Mouse (Mus musculus) C2C12 (cell line): ENCODE data around the gene Sowahc. TPM values are rescaled to one million over a fixed set of nuclear protein-coding genes. Genes with fewer than 3 reads are reported as not detected.

Experiments
- H3K27me3 ChIP-seq: one replicate; pipeline ENCODE4 v1.6.1; 2011; ENCODE audit not compliant: control insufficient read depth, insufficient read depth, insufficient read length
- H3K36me3 ChIP-seq: one replicate; pipeline ENCODE4 v1.6.1; 2011; ENCODE audit not compliant: control insufficient read depth, insufficient read depth
- H3K4me3 ChIP-seq: one replicate; pipeline ENCODE4 v1.5.1; 2011; ENCODE audit warnings: mild to moderate bottlenecking, control low read depth; ENCODE audit not compliant: poor library complexity, insufficient read depth, severe bottlenecking
- H3K79me2 ChIP-seq: one replicate; pipeline ENCODE4 v1.6.1; 2011; ENCODE audit not compliant: control insufficient read depth, insufficient read depth
- H3K79me3 ChIP-seq: one replicate; pipeline ENCODE4 v1.6.1; 2011; ENCODE audit warnings: low read depth, control low read depth
- H3ac ChIP-seq: one replicate; pipeline ENCODE3; 2011; ENCODE audit warnings: low read depth; ENCODE audit not compliant: control insufficient read depth, insufficient read length
- CEBPB ChIP-seq: IDR thresholded peaks from one replicate; pipeline ENCODE4 v1.6.1; 2011; ENCODE audit warnings: low read depth, mild to moderate bottlenecking, control low read depth, moderate library complexity
- CTCF ChIP-seq: IDR thresholded peaks from one replicate; pipeline ENCODE4 v1.5.1; 2011; ENCODE audit not compliant: control insufficient read depth, insufficient read depth, insufficient read length
- FOSL1 ChIP-seq: IDR thresholded peaks from one replicate; pipeline ENCODE4 v1.8.0; 2011; ENCODE audit warnings: mild to moderate bottlenecking, low read length; ENCODE audit not compliant: poor library complexity, insufficient read depth, severe bottlenecking
- MAX ChIP-seq: IDR thresholded peaks from one replicate; pipeline ENCODE4 v1.6.1; 2011; ENCODE audit warnings: mild to moderate bottlenecking, control low read depth
- MYOD1 ChIP-seq: IDR thresholded peaks from one replicate; pipeline ENCODE4 v1.6.1; 2011; ENCODE audit warnings: low read depth; ENCODE audit not compliant: control insufficient read depth, insufficient read length
- MYOG ChIP-seq: IDR thresholded peaks from one replicate; pipeline ENCODE4 v1.6.1; 2011; ENCODE audit not compliant: control insufficient read depth, insufficient read length; ENCODE audit errors: extremely low read depth
- USF1 ChIP-seq: IDR thresholded peaks from one replicate; pipeline ENCODE4 v1.6.1; 2011; ENCODE audit warnings: low read depth, mild to moderate bottlenecking, control low read depth, moderate library complexity
- polyA plus RNA-seq: library from polyadenylated mRNA; unstranded; fragments of >200 nt; fragmentation: generic; extraction: Trizol; gene quantifications from one replicate; pipeline ENCODE4 v1.2.1, GENCODE M21; 2012; ENCODE audit warnings: missing spikeins

Sowahc gene
- polyA plus RNA-seq, 1 experiment = 2.2 TPM

DNA sequence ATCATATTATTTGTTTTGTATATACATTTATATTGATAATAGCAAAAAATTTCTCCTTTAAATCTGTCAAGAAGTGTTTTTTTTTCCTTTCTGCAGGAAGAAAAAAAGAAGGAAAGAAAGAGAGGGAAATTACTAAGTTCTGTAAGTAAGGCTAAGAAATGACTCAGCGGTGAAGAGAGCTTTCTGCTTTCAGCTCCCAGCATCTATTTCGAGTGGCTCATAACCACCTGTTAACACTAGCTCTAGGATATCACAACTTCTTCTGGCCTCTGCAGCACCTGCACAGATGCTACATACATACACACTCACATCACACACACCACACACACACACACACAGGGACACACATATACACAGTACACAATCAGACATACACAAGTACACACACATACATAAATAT is 34.8 kb downstream of the Sowahc start:
- no peak overlapping the region for H3ac ChIP-seq
- H3K4me3 ChIP-seq = no peak overlapping the region
- H3K79me2 ChIP-seq = no peaks in the 10 kb centered on the region
- no peaks in the 10 kb centered on the region for H3K27me3 ChIP-seq
- H3K36me3 ChIP-seq = no peaks in the 10 kb centered on the region
- no peak for TF ChIP-seq MYOG
- TF ChIP-seq CTCF = no peak
- no peak for TF ChIP-seq CEBPB
- TF ChIP-seq USF1 = no peak
- TF ChIP-seq MYOD1 = no peak
- TF ChIP-seq FOSL1 = no peak
- no peak for TF ChIP-seq MAX
- no peaks in the 10 kb centered on the region for H3K79me3 ChIP-seq

DNA sequence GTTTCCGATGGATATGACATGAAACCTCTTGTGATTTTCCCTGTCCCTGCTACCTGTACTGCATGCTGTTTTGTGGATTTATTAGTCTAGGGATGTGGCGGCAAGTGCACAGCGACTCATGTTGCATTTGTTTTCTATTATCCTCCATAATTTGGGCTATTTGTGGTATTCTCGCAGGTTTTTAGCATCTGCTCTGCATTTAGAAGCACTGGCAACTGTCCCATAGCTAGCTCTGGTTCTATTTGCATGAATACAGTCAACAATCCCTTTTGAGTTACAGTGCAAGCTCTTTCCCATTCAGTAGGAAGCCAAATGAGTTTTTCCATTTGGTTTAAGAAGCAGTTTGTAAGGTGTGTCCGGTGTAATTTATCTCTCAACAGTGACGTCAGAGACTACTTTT is 37.8 kb downstream of the Sowahc start:
- H3K79me2 ChIP-seq = no peaks in the 10 kb centered on the region
- H3K27me3 ChIP-seq = no peaks in the 10 kb centered on the region
- TF ChIP-seq CEBPB = no peak
- TF ChIP-seq USF1 = no peak
- no peak for TF ChIP-seq FOSL1
- no peak for TF ChIP-seq MAX
- no peak for TF ChIP-seq CTCF
- TF ChIP-seq MYOG = no peak
- TF ChIP-seq MYOD1 = no peak
- H3K79me3 ChIP-seq = no peaks in the 10 kb centered on the region
- H3K36me3 ChIP-seq = no peaks in the 10 kb centered on the region
- H3K4me3 ChIP-seq = no peak overlapping the region
- H3ac ChIP-seq = no peak overlapping the region

DNA sequence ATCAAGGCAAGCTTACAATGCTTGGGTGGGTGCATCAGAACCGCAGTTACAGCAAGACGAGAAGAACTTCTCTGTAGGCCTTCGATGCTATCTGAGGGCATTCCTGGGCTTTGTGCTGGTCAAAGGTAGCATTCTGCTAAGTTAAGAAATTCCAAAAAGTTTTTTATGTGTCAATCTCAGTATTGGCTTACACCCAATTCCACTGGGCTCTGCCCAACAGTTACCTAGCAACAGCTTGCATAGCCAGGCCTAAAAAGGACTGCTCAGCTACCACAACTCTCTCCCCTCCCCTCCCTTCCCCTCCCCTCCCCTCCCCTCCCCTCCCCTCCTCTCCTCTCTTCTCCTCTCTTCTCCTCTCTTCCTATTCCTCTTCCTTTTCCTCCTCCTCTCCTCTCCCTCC is 39.9 kb downstream of the Sowahc start:
- Histone ChIP-seq H3ac (no peak overlapping the region), H3K36me3 (no peaks in the 10 kb centered on the region), H3K27me3 (no peaks in the 10 kb centered on the region), H3K79me2 (no peaks in the 10 kb centered on the region), H3K4me3 (no peak overlapping the region), H3K79me3 (no peaks in the 10 kb centered on the region)
- TF ChIP-seq FOSL1 (no peak), CTCF (no peak), USF1 (no peak), MYOG (no peak), CEBPB (no peak), MAX (no peak), MYOD1 (no peak)

DNA sequence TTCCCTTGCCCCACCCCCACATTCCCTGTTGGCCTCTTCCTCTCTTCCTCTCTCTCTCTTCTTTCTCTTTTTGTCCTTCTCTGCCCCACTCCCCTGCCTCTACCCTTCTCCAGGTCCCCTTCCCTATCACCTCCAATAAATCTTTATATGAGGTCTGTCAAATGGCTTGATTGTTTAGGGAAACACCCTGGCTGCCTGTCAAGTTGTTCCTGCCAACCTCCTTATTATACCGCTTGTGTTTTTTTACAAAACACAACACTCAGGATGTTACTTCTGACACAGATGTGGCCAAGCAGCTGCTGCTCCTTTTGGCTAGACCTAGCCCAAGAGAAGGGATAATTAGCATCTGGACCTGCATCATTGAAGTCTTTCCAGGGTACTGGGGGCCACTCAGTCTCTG is 40.3 kb downstream of the Sowahc start:
- Histone ChIP-seq H3K27me3 (no peaks in the 10 kb centered on the region), H3K4me3 (no peak overlapping the region), H3K79me3 (no peaks in the 10 kb centered on the region), H3ac (no peak overlapping the region), H3K79me2 (no peaks in the 10 kb centered on the region), H3K36me3 (no peaks in the 10 kb centered on the region)
- TF ChIP-seq MAX = no peak
- no peak for TF ChIP-seq MYOD1
- no peak for TF ChIP-seq CEBPB
- TF ChIP-seq FOSL1 = no peak
- TF ChIP-seq CTCF = no peak
- TF ChIP-seq MYOG = no peak
- TF ChIP-seq USF1 = no peak

DNA sequence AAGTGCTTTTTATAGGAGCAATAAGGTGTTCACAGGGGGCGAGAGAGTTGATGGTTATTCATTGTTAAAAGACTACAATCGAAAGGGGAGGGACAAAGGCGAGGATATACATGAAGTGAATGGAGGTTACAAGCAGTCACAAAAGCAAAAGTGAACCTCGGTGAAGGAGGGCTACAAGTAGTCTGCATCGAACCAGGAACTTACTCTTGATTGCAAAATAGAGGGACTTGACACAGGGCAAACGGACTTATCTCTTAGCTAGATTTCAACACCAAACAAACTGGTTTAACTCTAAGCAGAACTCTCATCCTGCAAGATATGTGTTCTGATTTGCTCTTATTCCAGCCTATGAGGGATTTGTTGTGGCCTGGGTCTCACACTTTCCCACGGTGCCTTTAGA is 41.2 kb downstream of the Sowahc start:
- Histone ChIP-seq H3K79me2 (no peaks in the 10 kb centered on the region), H3K4me3 (no peak overlapping the region), H3K79me3 (no peaks in the 10 kb centered on the region), H3ac (no peak overlapping the region), H3K36me3 (no peaks in the 10 kb centered on the region), H3K27me3 (no peaks in the 10 kb centered on the region)
- TF ChIP-seq MYOG = no peak
- no peak for TF ChIP-seq MYOD1
- no peak for TF ChIP-seq MAX
- TF ChIP-seq CTCF = no peak
- TF ChIP-seq FOSL1 = no peak

DNA sequence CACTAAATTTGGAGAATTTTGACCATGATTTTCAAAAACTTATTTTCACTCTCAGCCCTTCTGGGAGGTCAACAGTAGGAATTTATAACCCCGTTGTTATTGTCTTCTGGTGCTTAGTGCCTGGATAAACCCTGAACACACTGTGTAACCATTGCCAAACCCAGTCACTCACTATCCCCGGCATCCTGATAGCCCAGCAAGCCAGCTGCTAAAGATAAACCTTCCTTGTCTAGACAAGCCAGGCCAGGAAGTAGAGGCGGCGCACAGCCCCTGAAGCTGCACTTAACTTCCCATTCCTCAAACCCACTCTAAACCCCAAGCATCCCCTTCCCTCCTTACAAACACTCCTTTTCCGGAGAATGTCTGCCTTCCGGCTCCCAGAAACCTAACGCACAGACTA is 43.3 kb downstream of the Sowahc start:
- Histone ChIP-seq H3K79me2 (no peaks in the 10 kb centered on the region), H3K27me3 (no peaks in the 10 kb centered on the region), H3ac (no peak overlapping the region), H3K79me3 (no peaks in the 10 kb centered on the region), H3K36me3 (no peaks in the 10 kb centered on the region), H3K4me3 (no peak overlapping the region)
- TF ChIP-seq CTCF (no peak), MYOD1 (no peak), USF1 (no peak), FOSL1 (no peak)

DNA sequence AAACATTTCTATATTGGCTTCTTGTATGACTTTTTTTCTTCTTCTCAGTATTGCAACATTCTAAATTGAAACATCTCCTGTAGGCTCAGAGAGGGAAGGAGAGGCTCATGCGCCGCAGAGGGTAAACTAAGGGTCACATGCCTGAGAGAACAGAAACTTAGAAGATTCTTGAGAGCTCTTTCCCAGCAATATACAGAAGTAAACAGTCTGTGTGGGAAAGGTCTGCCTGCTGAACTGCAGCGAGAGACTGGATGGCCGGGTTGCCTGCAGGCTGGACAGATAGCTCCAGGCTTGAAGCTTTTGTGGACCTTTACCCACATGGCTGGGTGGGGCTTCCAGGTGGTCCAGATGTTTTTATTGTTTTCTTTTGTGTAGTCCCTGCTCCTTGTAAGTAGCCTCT is 43.9 kb downstream of the Sowahc start:
- Histone ChIP-seq H3K79me2 (no peaks in the 10 kb centered on the region), H3ac (no peak overlapping the region), H3K36me3 (no peaks in the 10 kb centered on the region), H3K27me3 (no peaks in the 10 kb centered on the region), H3K4me3 (no peak overlapping the region), H3K79me3 (no peaks in the 10 kb centered on the region)
- no peak for TF ChIP-seq CTCF
- no peak for TF ChIP-seq MYOG
- no peak for TF ChIP-seq MYOD1
- TF ChIP-seq USF1 = no peak
- no peak for TF ChIP-seq CEBPB
- TF ChIP-seq MAX = no peak
- TF ChIP-seq FOSL1 = no peak
